ENCODE assay signal across 10 mouse cellular contexts in genomic region chr4:125489901-125490590, GRCm38 (mm10). TPM values are rescaled to one million over a fixed set of nuclear protein-coding genes. Genes with fewer than 3 reads are reported as not detected.
A peak's percentile ranks its signal among the peaks of the same experiment; 100 is the strongest.
DNase-seq lines count a peak whose midpoint lies in the region; ATAC-seq and TF ChIP-seq lines count a peak whose summit lies in the region.
"Had no signal": no experiment of that assay in that cellular context is flagged by ENCODE, and none has a peak within 500 bp of the region (broad histone marks: within the 10 kb centered on the region; RNA-seq: fewer than 3 reads in every experiment).

No protein-coding gene starts in this region.

- no peaks in the 10 kb centered on the region for H3K36me3 ChIP-seq in hindbrain, embryonic 16.5 days (ENCODE audit: control insufficient read depth, insufficient read depth, low read length)
- no peaks in the 10 kb centered on the region for H3K36me3 ChIP-seq in midbrain, embryonic 12.5 days
- no peaks in the 10 kb centered on the region for H3K36me3 ChIP-seq in testis, adult 2 months (ENCODE audit: control insufficient read depth, insufficient read depth, low read length)

- H3K9ac ChIP-seq in hindbrain, embryonic 16.5 days (ENCODE audit: low read depth, low read length): peak overlapping the region; percentile 82
- peak overlapping the region; percentile 68 for H3K9ac ChIP-seq in midbrain, embryonic 12.5 days (replicated peaks)

- WGBS in hindbrain, embryonic 16.5 days: under 1% methylated on average over 46 of the region's 81 CpGs
- under 1% methylated on average over 73 of the region's 81 CpGs for WGBS in midbrain, embryonic 12.5 days

- ATAC-seq in hindbrain, embryonic 16.5 days: peak; percentile 59
- ATAC-seq in midbrain, embryonic 12.5 days (ENCODE audit: low FRiP score, low read depth): peak; percentile 41

- peak overlapping the region; percentile 81 for H3K4me2 ChIP-seq in hindbrain, embryonic 16.5 days (ENCODE audit: low read length)
- H3K4me2 ChIP-seq in midbrain, embryonic 12.5 days (replicated peaks): peak overlapping the region; percentile 86

- H3K27ac ChIP-seq in hindbrain, embryonic 16.5 days (ENCODE audit: low read depth, low read length): peak overlapping the region; percentile 87
- peak overlapping the region; percentile 74 for H3K27ac ChIP-seq in midbrain, embryonic 12.5 days (replicated peaks)
- no peak overlapping the region for H3K27ac ChIP-seq in testis, adult 2 months (ENCODE audit: control insufficient read depth, insufficient read depth, low read depth, low read length)

- H3K4me1 ChIP-seq in hindbrain, embryonic 16.5 days (ENCODE audit: control insufficient read depth, insufficient read depth, low read depth, low read length): peaks cover 60% of the 10 kb centered on the region
- H3K4me1 ChIP-seq in midbrain, embryonic 12.5 days: peaks cover 86% of the 10 kb centered on the region
- H3K4me1 ChIP-seq in testis, adult 2 months (ENCODE audit: control insufficient read depth, insufficient read depth, low read length): peaks cover 16% of the 10 kb centered on the region

- H3K4me3 ChIP-seq in hindbrain, embryonic 16.5 days (ENCODE audit: low read length): peak overlapping the region; percentile 70
- H3K4me3 ChIP-seq in midbrain, embryonic 12.5 days: peak overlapping the region; percentile 54
- peak overlapping the region; percentile 58 for H3K4me3 ChIP-seq in testis, adult 2 months (ENCODE audit: control insufficient read depth, low read depth, low read length)
- H3K4me3 ChIP-seq: erythroblast, embryonic 14.5 days; myocyte had no signal

- TF ChIP-seq POLR2A in testis, adult 2 months (IDR thresholded peaks at IDR 0.05; ENCODE audit: control insufficient read depth, low read depth, low read length): no peak

- DNase-seq in gastrocnemius, postnatal 10 days: peak; percentile 53
- no peak for DNase-seq in gastrocnemius, postnatal 25 days
- peak; percentile 22 for DNase-seq in thymus, postnatal 4 days
- DNase-seq in thymus, postnatal 0 days (ENCODE audit: low spot score): no peak
- no peak for DNase-seq in MN1 (ENCODE audit: low spot score)

- no peak for TF ChIP-seq CTCF in testis, adult 2 months (IDR thresholded peaks at IDR 0.05; ENCODE audit: control insufficient read depth, insufficient read depth, insufficient replicate concordance, low read depth, low read length)

- no peaks in the 10 kb centered on the region for H3K9me3 ChIP-seq in hindbrain, embryonic 16.5 days (ENCODE audit: control insufficient read depth, low read length)
- H3K9me3 ChIP-seq in midbrain, embryonic 12.5 days: no peaks in the 10 kb centered on the region

- peaks cover 19% of the 10 kb centered on the region for H3K27me3 ChIP-seq in hindbrain, embryonic 16.5 days (replicated peaks; ENCODE audit: control insufficient read depth, insufficient read depth, low read length)
- H3K27me3 ChIP-seq in midbrain, embryonic 12.5 days: peaks cover 100% of the 10 kb centered on the region
- peaks cover 3% of the 10 kb centered on the region; the same call in 1 of the 2 replicates for H3K27me3 ChIP-seq in testis, adult 2 months (ENCODE audit: control insufficient read depth, insufficient read depth, low read length)

RNA-seq across cellular contexts. Expression of gene Grik3, which starts 0.5 kb away (rescaled TPM):
- total RNA-seq in gastrocnemius, postnatal 10 days (2021): under 1 TPM; 0.18 to 0.21 TPM
- under 1 TPM; 0.08 to 0.13 TPM for total RNA-seq in gastrocnemius, postnatal 25 days (2021)
- 0.03 TPM in 1 of 2 replicates, not detected in the other for polyA plus RNA-seq in thymus, postnatal 0 days (2015; fragmentation: Nextera tagmentation; extraction: Ambion mirVana)
- polyA plus RNA-seq in hindbrain, embryonic 16.5 days (2015; fragmentation: Nextera tagmentation; extraction: Ambion mirVana): 5.2 and 5.5 TPM in 2 replicates
- polyA plus RNA-seq in midbrain, embryonic 12.5 days (2016; fragmentation: Nextera tagmentation; extraction: Ambion mirVana): 1.5 and 1.7 TPM in 2 replicates
- 0.29 and 0.38 TPM in 2 replicates for polyA plus RNA-seq in testis, adult 2 months (2012; rRNA removed)
- polyA plus RNA-seq: erythroblast, embryonic 14.5 days; myocyte had no signal

Comparison
In these comparisons a context has a peak if more than half of its experiments do, and no peak if none do; other contexts are left out.
1. DNase-seq: peak in gastrocnemius, postnatal 10 days (single experiment) and thymus, postnatal 4 days (single experiment); none in gastrocnemius, postnatal 25 days (single experiment), thymus, postnatal 0 days (single experiment) and MN1 (single experiment).
2. Peak in every context shown above with its lines, with median percentiles within 50 percentile points of each other: H3K4me3 ChIP-seq.